Mouse (Mus musculus) neutrophil, adult 65 days (primary cell): Measurements from ENCODE around the gene Btbd35f16. TPM values are rescaled to one million over a fixed set of nuclear protein-coding genes. Genes with fewer than 3 reads are reported as not detected.

Experiments
- total RNA-seq: library from RNA; stranded (reverse); gene quantifications from 2 replicates; pipeline ENCODE4 v1.2.4, GENCODE M21; 2023

Btbd35f16 gene
- total RNA-seq: not detected in 2 replicates

DNA sequence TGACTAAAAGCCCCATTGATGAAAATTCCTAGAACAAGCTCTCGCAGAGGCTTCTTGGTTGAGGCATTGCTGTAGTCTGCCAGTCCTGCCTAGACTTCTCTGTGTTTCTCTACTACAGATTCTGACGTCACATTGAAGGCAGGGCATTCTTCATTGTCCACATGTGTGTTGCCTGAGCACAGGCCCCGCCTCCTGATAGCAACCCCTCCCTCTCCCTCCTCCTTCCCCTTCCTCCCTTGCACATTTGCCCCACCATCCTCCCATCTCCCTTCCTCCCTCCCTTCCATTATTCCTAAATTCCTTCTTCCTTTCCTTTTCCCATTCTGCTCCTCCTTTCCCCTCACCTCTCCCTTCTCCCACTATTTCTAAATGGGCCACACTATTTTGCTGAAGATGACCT, at the start of gene Btbd35f16:
TSS of gene Btbd35f16 (minus strand) at position 101 of the 400 bp plus-strand sequence.

Other genes with a start within 250 kb of the Btbd35f16 start
- not detected in 2 replicates for gene Btbd35f10, start 204.1 kb downstream of the Btbd35f16 start, total RNA-seq
- not detected in 2 replicates for gene Btbd35f3, start 80.7 kb upstream of the Btbd35f16 start, total RNA-seq
- not detected in 2 replicates for gene Btbd35f28, start 239.6 kb upstream of the Btbd35f16 start, total RNA-seq